Mouse (Mus musculus) forebrain, embryonic 11.5 days (tissue): ENCODE results near the gene Nat8. TPM values are rescaled to one million over a fixed set of nuclear protein-coding genes. Genes with fewer than 3 reads are reported as not detected.
A peak's percentile ranks its signal among the peaks of the same experiment; 100 is the strongest.
"Not testable (repeated sequence)": the region's sequence is repeated elsewhere in the genome, so short reads cannot be mapped to it uniquely, and the experiment has no call there.

Experiments
- ATAC-seq: fragments of 200-750 bp; cut with Nextera tagmentation; replicated peaks from 2 replicates; pipeline ENCODE4 v1.8.0; 2017; ENCODE audit warnings: moderate TSS enrichment; ENCODE audit not compliant: low FRiP score
- DNase-seq: peaks from one replicate; pipeline ENCODE4 v3.0.0-alpha.2; 2017; ENCODE audit warnings: low spot score
- H3K27ac ChIP-seq: fragments of 300-500 bp; sonication (generic); 2 replicates; pipeline ENCODE4 v1.5.1; 2014; ENCODE audit warnings: low read depth, low read length
- H3K27me3 ChIP-seq: fragments of 300-500 bp; sonication (generic); 2 replicates; pipeline ENCODE4 v1.6.1; 2014; ENCODE audit warnings: mild to moderate bottlenecking, low read length, mixed read lengths; ENCODE audit not compliant: control insufficient read depth, insufficient read depth
- H3K36me3 ChIP-seq: fragments of 300-500 bp; sonication (generic); 2 replicates; pipeline ENCODE4 v1.6.1; 2014; ENCODE audit warnings: mild to moderate bottlenecking, low read length, moderate library complexity, mixed read lengths; ENCODE audit not compliant: control insufficient read depth, insufficient read depth
- H3K4me1 ChIP-seq: fragments of 300-500 bp; sonication (generic); replicated peaks from 2 replicates; pipeline ENCODE4 v1.6.1; 2014; ENCODE audit warnings: low read length, mixed read lengths; ENCODE audit not compliant: control insufficient read depth, insufficient read depth
- H3K4me2 ChIP-seq: fragments of 300-500 bp; sonication (generic); 2 replicates; pipeline ENCODE4 v1.6.1; 2014; ENCODE audit warnings: low read depth, mild to moderate bottlenecking, low read length, moderate library complexity, mixed read lengths; ENCODE audit not compliant: severe bottlenecking
- H3K4me3 ChIP-seq: fragments of 300-500 bp; sonication (generic); 2 replicates; pipeline ENCODE4 v1.5.1; 2014; ENCODE audit warnings: low read depth, low read length
- H3K9ac ChIP-seq: fragments of 300-500 bp; sonication (generic); 2 replicates; pipeline ENCODE4 v1.6.1; 2014; ENCODE audit warnings: low read length
- H3K9me3 ChIP-seq: fragments of 300-500 bp; sonication (generic); 2 replicates; pipeline ENCODE4 v1.6.1; 2016; ENCODE audit warnings: low read length, mixed read lengths; ENCODE audit not compliant: control insufficient read depth
- WGBS: fragments of 180-500 bp; shearing (Covaris S2); extraction: QIAGEN DNeasy Blood & Tissue Kit; methylation state at CpG from one replicate; pipeline ENCODE4 v1.1.7; 2014; 5-methylcytosine and 5-hydroxymethylcytosine counted together
- polyA plus RNA-seq: library from polyadenylated mRNA; unstranded; fragments of >200 nt; fragmentation: Nextera tagmentation; extraction: Ambion mirVana; gene quantifications from 2 replicates; pipeline ENCODE4 v1.2.1, GENCODE M21; 2014

Gene Nat8
- polyA plus RNA-seq, 1 experiment from 2014 or later = not detected

DNA sequence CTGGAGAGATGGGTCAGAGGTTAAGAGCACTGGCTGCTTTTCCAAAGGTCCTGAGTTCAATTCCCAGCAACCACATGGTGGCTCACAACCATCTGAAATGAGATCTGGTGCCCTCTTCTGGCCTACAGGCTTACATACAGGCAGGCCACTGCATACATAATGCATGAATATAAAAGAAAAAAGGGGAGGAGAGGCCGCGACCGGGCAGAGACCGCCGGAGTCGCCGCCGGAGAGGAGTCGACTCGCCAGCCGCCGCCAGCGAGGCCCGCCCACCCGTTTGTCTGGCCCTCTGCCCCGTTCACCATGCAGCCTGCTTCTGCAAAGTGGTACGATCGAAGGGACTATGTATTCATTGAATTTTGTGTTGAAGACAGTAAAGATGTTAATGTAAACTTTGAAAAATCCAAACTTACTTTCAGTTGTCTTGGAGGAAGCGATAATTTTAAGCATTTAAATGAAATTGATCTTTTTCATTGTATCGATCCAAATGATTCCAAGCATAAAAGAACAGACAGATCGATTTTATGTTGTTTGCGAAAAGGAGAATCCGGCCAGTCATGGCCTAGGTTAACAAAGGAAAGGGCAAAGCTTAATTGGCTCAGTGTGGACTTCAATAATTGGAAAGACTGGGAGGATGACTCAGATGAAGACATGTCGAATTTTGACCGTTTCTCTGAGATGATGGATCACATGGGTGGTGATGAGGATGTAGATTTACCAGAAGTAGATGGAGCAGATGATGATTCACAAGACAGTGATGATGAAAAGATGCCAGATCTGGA is 12.0 kb upstream of the Nat8 start:
- not testable (repeated sequence) for H3K4me1 ChIP-seq, H3K4me3 ChIP-seq, H3K27ac ChIP-seq, H3K36me3 ChIP-seq, DNase-seq, H3K27me3 ChIP-seq, H3K9me3 ChIP-seq, ATAC-seq, H3K4me2 ChIP-seq, H3K9ac ChIP-seq
- 67% methylated on average over 25 of the region's 25 CpGs for WGBS

GRCm38 (mm10) chr6:85839982-85840381 is 8.1 kb upstream of the Nat8 start:
- H3K4me3 ChIP-seq = no peak overlapping the region
- ATAC-seq = no peak
- H3K27me3 ChIP-seq = no peaks in the 10 kb centered on the region
- H3K4me1 ChIP-seq = no peaks in the 10 kb centered on the region
- WGBS = 37% methylated on average over 4 of the region's 4 CpGs
- DNase-seq = no peak
- no peak overlapping the region for H3K27ac ChIP-seq
- H3K36me3 ChIP-seq = no peaks in the 10 kb centered on the region
- H3K4me2 ChIP-seq = no peak overlapping the region
- no peak overlapping the region for H3K9ac ChIP-seq
- H3K9me3 ChIP-seq = no peaks in the 10 kb centered on the region

DNA sequence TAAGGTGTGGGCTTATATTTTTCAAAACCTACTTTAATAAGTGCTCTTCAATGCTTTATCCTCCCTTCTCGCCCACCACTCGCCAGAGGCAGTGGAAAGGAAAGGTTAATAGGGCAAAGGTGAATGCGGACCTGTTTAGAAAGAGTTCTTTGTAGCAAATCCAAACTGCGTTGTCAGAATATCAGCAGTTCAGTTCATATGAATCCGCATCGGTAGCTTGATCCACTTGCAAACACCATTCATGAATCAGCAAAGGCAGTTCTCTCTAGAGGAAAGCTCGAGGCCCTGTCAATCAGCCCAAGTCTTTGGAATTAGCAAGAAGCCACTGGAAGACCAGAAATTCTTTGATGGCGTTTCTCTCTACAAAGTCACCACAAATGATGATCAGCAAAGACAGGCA is 6.8 kb upstream of the Nat8 start:
- 32% methylated on average over 8 of the region's 8 CpGs for WGBS
- H3K9ac ChIP-seq = no peak overlapping the region
- ATAC-seq (no peak), DNase-seq (no peak)
- H3K9me3 ChIP-seq = no peaks in the 10 kb centered on the region
- H3K36me3 ChIP-seq = no peaks in the 10 kb centered on the region
- no peak overlapping the region for H3K27ac ChIP-seq
- no peak overlapping the region for H3K4me3 ChIP-seq
- no peaks in the 10 kb centered on the region for H3K4me1 ChIP-seq
- H3K27me3 ChIP-seq = no peaks in the 10 kb centered on the region
- no peak overlapping the region for H3K4me2 ChIP-seq

- WGBS = 13% methylated on average over 12 of the region's 12 CpGs
- H3K4me1 ChIP-seq, H3K27me3 ChIP-seq, H3K9ac ChIP-seq, H3K36me3 ChIP-seq, H3K27ac ChIP-seq, H3K4me3 ChIP-seq, H3K9me3 ChIP-seq: not testable (repeated sequence)
- H3K4me2 ChIP-seq = 0 out of 2 replicates have a peak overlapping the region, but pooled peaks have one; percentile 2
- DNase-seq = peak; percentile 74
- ATAC-seq = 0 out of 2 replicates have a peak, but pooled peaks have one; percentile 53
Observed at GRCm38 (mm10) chr6:85837307-85837706, 5.4 kb upstream of the Nat8 start.

GRCm38 (mm10) chr6:85836827-85837226 is 4.9 kb upstream of the Nat8 start:
- H3K4me2 ChIP-seq, ATAC-seq, H3K4me3 ChIP-seq, H3K9ac ChIP-seq, H3K36me3 ChIP-seq, H3K27me3 ChIP-seq, H3K9me3 ChIP-seq, H3K4me1 ChIP-seq, H3K27ac ChIP-seq: not testable (repeated sequence)
- peak; percentile 64 for DNase-seq
- WGBS = 25% methylated on average over 8 of the region's 9 CpGs

- H3K9me3 ChIP-seq, H3K36me3 ChIP-seq, H3K27me3 ChIP-seq, ATAC-seq, H3K27ac ChIP-seq, H3K4me3 ChIP-seq, H3K9ac ChIP-seq, DNase-seq, H3K4me2 ChIP-seq, H3K4me1 ChIP-seq: not testable (repeated sequence)
- whole genome bisulfite sequencing = 82% methylated on average over 5 of the region's 5 CpGs
Observed at GRCm38 (mm10) chr6:85836098-85836497, 4.2 kb upstream of the Nat8 start.

DNA sequence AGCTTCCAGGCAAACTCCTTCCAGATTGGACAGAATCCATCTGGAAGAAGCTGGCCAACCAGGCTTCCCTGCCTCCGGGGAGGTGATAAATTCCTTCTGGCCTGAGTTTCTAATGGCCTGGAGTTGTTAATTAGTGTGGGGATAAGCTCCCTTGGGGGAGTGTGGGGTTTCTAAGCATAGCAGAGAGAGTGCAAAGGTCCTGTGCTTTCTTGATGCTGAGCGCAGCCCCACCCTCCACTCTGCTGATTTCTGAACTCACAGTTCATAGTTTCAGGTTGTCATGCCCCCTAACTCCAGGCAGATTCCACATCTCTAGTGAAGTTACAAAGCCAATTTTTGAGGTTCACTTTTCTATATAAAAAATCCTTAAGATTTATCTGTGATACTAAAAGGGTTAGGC is 3.2 kb upstream of the Nat8 start:
- H3K27me3 ChIP-seq, H3K4me2 ChIP-seq, H3K9ac ChIP-seq, H3K9me3 ChIP-seq, H3K4me1 ChIP-seq, DNase-seq, H3K36me3 ChIP-seq, H3K27ac ChIP-seq, ATAC-seq, H3K4me3 ChIP-seq: not testable (repeated sequence)
- WGBS = 82% methylated on average over 1 of the region's 2 CpGs

GRCm38 (mm10) chr6:85834504-85835100 is 2.7 kb upstream of the Nat8 start:
- H3K4me2 ChIP-seq, H3K4me3 ChIP-seq, H3K36me3 ChIP-seq, H3K27ac ChIP-seq, H3K9me3 ChIP-seq, DNase-seq, ATAC-seq, H3K4me1 ChIP-seq, H3K27me3 ChIP-seq, H3K9ac ChIP-seq: not testable (repeated sequence)

GRCm38 (mm10) chr6:85829462-85829861 is 2.4 kb downstream of the Nat8 start:
- ATAC-seq (no peak), DNase-seq (no peak)
- Histone ChIP-seq H3K9ac (no peak overlapping the region), H3K27me3 (no peaks in the 10 kb centered on the region), H3K4me1 (no peaks in the 10 kb centered on the region), H3K9me3 (no peaks in the 10 kb centered on the region), H3K4me2 (no peak overlapping the region), H3K36me3 (no peaks in the 10 kb centered on the region), H3K4me3 (no peak overlapping the region), H3K27ac (no peak overlapping the region)
- WGBS = 66% methylated on average over 1 of the region's 1 CpGs
